Mouse (Mus musculus) mouse trophoblast stem cell (cell line): Measurements from ENCODE around the gene Rmnd5b.
"Not testable (repeated sequence)": the region's sequence is repeated elsewhere in the genome, so short reads cannot be mapped to it uniquely, and the experiment has no call there.

Source experiments
- in situ Hi-C, 2 experiments: fragments of 300-500 bp; cut with MseI, MboI; formaldehyde crosslinking; loops; 2 replicates in 1 of 2; 3 replicates in 1 of 2; pipeline ENCODE4 v1.15.1; 2025

Gene Rmnd5b

DNA sequence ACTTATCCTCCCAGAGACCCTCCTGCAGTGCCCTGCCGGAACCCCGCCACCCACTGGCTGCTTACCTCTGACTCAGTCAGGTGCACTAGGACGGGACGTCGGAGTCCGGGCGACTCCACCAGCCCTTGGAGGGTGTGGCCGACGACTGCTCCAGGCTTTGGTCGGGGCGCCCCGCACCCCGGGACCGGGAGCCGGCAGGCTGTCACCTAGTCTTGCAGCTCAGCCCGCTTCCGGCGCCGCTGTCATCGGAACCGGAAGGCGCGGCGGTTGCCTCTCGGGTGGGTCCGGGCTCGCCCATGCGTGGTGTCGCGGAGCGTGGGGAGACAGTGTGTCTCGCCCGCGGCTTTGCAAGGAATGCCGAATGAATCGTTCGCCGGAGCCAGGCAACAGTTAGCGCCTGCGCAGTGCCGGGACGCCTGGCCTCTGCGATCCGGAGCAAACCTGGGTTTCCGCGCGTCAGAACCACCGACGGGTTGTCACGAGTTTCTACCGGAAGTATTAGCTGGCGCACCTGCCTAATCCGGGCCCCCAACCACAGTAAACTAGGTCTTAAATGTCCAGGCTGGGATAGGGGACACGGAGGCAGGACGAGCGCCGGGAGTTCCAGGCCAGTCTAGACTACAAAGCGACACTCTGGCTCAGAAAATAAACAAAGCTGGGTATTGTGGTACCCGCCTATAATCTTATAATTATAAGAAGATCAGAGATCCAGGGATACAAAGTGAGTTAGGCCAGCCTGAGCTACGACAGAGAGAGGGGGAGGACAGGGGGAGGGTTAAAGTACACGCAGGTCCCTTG is at the start of gene Rmnd5b:
TSS of gene Rmnd5b (minus strand) at position 372 of the 798 bp plus-strand sequence.
- in situ Hi-C loops: no loop called here

DNA sequence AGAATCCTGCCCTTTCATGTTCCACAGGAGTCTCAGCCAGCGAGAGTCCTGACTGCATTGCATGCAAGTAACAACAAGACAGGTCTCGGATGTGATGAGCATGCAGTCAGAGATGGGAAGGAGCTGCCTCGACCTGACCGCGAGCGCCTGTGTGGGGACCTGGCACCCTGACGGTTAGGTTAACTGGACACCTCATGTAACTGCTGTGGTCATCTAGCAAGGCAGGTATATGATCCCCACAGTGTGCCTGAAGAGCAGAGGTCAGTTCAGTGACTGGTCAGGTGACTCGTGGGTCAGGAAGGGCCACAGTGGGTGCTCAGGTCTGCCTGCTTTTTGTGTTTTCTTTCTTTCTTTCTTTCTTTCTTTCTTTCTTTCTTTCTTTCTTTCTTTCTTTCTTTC is 46.3 kb upstream of the Rmnd5b start:
- in situ Hi-C loops: loop anchor here (5.0 kb wide), 1 partner anchor 65 kb away; the partner anchor contains the start of gene Nhp2 (in 2 of the 2)

DNA sequence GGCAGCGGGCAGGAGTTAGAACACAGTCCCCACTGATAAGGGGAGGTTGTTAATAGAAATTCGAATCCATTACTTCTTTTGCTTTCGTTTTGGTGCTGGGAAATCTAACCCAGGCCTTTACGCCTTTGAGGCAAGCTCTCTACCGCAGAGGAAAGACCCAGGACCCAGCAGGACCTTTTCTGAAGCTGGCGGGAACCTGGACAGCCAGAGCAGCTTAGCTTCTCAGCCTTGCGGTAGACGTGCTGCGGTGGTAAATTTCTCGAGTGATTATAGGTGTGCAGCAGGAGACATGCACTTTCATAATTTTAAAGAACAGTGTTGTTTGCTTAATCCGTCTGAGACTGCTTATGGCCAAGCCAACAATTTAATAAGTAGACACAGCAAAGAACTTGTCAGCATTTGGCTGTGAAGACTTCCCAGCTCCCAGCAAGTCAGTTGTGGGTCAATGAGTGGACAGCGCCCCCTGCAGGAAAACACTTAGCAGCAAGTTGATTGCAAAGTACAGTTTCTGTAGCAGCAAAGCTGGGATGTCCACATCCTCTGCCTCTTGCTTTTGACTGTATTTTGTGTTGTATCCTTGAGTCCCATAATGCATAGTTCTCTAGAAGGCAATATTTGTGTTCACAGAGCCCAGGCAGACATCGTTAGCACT is 45.8 kb upstream of the Rmnd5b start:
- in situ Hi-C loops: loop anchor here (5.0 kb wide), 1 partner anchor 64 kb away; the partner anchor contains the start of gene Nhp2 (in 2 of the 2)

- in situ Hi-C loops: no loop called here
These were observed 43.8 kb upstream of the Rmnd5b start for GRCm38 (mm10) chr11:51679466-51679865.

DNA sequence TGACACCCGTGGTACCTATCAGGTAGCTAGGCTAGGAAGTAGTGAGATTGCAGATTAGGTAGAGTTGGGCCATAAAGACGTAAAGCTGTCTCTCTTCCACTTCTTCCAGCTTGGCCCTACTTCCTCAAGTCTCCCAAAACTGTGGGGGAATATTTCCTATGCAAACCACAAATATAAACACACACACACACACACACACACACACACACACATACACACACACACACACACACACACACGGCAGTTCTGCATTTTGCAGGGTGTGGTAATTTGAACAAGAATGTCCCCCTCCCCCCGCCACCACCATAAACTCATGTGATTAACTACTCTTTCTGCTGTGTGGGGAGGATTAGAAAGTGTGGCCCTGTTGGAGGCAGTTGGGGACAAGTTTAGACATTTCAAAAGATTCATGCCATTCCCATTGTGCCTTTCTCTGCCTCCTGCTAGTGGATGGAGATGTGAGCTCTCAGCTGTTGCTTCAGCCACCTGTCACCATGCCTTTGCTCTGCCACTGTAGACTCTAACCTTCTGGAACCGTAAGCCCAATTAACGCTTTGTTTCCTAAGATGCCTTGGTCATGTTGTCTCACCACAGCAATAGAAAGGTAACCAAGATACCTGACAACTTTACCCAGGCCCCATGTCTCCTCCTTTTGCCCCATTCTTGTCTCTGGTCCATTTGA is 42.2 kb upstream of the Rmnd5b start:
- in situ Hi-C loops: no loop called here

DNA sequence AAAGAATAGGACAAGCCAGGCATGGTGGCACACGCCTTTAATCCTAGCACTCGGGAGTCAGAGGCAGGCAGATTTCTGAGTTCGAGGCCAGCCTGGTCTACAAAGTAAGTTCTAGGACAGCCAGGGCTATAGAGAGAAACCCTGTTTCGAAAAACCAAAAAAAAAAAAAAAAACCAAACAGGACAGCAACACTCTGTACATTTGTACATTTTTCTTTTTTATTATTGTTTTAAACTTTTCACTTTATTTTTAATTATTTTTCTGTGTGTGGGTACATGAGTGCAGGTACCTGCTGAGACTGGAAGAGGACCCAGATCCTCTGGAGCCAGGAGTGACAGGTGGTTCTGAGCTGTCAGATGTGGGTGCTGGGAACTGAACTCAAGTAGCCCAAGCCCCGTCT is 39.7 kb upstream of the Rmnd5b start:
- in situ Hi-C loops: no loop called here

GRCm38 (mm10) chr11:51673291-51673690 is 37.6 kb upstream of the Rmnd5b start:
- in situ Hi-C loops: no loop called here

DNA sequence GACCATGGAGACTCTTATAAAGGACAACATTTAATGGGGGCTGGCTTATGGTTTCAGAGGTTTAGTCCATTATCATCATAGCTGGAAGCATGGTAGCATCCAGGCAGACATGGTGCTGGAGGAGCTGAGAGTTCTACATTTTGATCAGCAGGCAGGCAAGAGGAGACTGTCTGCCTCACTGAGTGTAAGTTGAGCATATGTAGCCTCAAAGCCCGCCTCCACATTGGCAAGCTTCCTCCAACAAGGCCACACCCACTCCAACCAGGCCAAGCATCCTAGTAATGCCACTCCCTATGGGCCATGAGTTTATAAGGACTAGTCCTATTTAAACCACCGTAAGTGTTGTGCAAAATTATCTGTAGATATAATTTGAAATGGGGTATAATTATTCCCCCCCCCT is 35.7 kb upstream of the Rmnd5b start:
- in situ Hi-C loops: no loop called here

- in situ Hi-C loops: no loop called here
These were observed 35.1 kb upstream of the Rmnd5b start for GRCm38 (mm10) chr11:51670846-51671245.

- in situ Hi-C loops: not testable (repeated sequence)
These were observed 29.1 kb upstream of the Rmnd5b start for GRCm38 (mm10) chr11:51664747-51665146.

DNA sequence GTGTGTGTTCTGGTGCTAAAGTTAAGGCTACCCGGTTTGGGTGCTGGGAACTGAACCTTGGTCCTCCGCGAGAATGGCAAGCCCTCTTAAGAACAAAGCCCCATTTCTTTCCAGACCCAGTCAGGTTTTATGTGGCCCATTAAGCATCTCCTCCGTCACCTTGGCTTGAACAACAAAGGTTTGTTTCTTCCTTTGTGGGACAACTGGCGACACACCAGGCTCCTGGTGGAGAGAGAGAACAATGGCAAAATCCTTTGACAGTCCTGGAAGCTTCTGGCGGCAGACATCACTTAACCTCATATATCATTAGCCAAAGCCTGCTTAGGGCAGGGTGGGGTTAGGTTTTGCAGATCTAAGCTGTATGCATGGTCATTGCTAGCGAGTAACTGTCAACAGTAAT is 26.9 kb upstream of the Rmnd5b start:
- in situ Hi-C loops: no loop called here

DNA sequence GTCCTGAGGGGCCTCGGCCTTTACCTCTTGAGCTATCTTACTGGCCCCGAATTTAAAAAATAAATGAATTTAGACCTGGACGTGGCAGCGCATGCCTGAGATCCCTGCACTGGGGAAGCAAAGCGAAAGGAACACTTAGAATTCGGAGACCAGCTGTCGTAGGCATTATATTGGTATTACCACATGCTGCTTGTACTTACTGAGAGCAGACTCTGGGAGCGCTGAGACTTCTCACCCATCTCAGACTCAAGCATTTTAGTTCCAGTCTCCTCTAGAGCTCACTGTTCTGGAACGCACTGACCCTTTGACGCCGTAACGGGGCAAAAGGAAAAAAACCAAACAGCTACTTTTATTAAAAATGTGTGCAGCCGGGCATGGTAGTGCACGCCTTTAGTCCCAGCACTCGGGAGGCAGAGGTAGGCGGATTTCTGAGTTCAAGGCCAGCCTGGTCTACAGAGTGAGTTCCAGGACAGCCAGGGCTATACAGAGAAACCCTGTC is 26.2 kb upstream of the Rmnd5b start:
- in situ Hi-C loops: no loop called here

DNA sequence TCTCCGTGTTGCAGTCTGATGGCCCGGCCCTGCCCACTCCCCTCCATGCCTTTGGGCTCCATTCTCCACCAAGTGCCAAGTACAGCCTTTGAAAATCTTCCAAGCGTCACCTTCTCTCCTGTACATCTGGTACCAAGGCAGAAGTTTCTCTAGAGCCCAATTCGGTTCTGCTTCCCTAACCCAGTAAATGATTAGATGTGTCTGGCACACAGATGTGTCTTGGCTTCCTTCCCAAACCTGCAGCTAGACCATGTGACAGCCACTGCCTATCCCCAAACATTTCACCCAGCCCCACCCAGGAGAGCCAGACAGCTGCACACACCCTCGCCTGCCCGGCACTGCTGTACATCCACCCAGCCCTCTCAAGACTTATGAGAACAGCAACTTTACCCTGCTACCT is 23.0 kb upstream of the Rmnd5b start:
- in situ Hi-C loops: no loop called here

DNA sequence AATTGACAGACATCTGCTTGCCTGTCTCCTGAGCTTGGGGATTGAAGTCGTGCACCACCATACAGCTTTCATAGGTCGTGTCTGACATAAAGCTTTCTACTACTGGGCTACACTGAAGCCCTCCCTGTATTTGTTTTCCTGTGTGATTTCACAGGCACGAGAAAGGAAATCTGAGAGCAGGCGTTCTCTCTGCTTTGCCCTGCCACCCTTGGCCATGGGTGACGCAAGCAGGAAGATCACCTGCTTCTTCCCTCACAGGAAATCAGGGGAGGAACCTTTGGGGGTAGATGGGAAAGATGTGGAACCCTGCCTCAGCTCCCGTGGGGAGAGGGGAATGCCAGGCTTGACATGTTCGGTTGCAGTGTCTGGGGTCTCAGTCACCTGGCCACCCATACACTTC is 22.6 kb upstream of the Rmnd5b start:
- in situ Hi-C loops: no loop called here

DNA sequence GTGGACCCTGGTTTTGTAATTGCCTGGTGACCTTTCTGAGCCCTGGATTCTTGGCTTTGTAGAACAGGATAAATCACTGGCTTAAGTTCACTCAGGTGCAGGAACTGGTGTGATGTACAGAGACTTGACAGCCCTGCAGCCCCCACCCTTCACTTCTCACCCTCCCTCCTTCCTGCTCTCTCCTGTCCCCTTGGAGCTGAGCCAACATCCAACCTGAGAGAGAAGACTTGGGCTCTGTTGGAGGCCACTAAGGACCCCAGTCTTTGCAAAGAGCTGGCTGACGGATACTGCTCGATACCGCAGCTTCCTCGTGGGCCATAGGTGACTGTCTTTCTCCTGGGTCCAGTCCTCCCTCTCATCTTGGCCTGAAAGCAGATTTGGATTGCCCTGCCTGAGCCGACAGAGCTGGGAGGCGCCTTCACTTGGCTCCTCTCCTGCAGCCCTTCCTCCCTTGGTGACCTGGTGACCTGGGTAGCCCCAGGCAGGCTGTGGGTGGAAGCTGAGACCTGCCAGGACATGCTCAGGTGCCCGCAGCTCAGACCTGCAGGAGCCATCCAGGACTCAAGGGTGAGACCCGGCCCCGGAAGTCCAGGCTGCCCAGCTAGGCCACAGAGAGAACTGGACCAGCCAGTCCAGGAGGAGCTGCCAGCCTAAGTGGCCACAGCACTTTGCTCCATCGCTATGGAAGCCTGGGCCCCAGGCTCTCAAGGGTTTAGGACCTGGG is 21.3 kb upstream of the Rmnd5b start:
- in situ Hi-C loops: no loop called here

DNA sequence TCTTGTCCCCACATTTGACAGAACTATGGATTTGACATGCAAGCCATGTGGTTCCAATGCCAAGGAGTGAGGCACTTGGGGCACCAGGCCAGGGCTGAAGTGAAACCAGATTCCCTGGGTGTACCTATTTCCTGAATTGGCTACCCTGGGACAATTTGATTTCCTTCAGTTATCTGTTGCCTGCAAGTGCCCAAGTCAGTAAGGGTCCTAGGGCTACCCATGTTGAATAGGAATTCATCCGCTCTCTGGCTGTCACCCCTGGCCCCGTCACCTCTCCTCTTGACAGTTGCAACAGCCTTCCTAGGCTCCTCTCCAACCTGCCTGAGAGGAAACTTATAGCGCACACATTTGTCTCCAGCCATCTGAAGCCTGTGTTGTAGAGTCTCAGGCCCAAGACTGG is 19.2 kb upstream of the Rmnd5b start:
- in situ Hi-C loops: no loop called here

- in situ Hi-C loops: no loop called here
These were observed 18.0 kb upstream of the Rmnd5b start for GRCm38 (mm10) chr11:51653736-51654135.

DNA sequence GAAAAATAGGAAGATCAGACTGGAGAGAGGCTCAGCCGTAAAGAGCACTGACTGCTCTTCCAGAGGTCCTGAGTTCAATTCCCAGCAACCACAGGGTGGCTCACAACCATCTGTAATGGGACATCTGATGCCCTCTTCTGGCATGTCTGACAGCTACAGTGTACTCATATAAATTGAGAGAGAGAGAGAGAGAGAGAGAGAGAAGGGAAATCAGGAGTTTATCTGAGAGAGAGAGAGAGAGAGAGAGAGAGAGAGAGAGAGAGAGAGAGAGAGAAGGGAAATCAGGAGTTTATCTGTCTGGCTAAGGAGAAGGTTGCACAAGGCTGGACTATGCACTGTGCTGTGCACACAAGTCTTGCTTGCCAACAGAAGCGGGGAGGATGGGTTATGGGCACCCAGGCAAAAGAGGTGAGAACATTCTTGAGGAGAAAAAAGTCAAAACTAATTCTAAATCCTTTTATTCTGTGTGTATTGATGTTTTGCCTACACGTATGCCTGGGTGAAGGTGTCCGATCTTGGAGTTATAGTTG is 17.3 kb upstream of the Rmnd5b start:
- in situ Hi-C loops: no loop called here

DNA sequence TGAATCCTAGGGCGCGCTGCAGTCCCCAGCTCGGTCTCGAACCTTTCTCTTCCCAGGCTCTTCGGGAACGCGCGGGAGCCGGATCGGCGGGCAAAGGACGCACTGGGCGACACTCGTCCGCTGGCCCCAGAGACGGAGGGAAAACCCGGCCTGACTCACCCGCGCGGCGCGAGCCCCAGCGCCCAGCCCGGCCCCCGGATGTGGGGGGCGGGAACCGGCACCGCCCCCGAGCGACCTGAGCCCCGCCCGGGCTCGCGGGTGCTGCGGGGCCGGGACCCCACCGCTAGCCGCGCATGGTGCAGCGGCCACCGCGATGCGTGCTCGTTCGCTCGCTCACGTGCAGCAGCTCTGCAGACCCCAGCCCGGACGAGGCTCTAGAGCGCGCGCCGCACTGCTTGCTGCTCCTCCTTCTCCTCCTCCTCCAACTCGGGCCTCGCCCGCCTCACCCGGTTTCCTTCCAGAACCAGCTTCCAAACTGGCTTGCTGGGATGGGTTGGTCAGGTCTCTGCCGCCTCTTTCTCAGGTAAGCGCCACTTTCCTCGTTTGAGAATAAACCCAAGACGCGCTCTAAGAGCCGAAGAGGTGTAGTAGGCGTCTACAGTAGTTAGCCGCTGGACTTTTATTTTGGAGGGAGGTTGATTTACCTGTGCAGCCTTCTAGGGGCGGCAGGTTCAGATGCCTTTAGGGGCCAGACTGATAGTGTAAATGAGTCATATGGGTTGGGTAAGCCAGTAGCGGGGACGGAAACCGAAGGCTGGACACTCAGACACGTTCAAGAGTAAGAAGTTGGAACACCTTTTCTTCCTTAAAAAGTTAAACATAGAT is 15.2 kb upstream of the Rmnd5b start, which contains the start of the genes N4bp3 and D930048N14Rik:
TSS of gene N4bp3 (minus strand) at position 152 of the 825 bp plus-strand sequence.
TSS of gene D930048N14Rik (plus strand) at position 264 of the 825 bp plus-strand sequence.
- in situ Hi-C loops: no loop called here

GRCm38 (mm10) chr11:51650261-51650660 is 14.6 kb upstream of the Rmnd5b start:
- in situ Hi-C loops: no loop called here
